Mouse (Mus musculus): ENCODE data around the gene Akap8.

GRCm38 (mm10) chr17:32327501-32327900 lies 6.5 kb upstream of the Akap8 start:
- TF ChIP-seq CTCF (IDR thresholded peaks at IDR 0.05 in 2 of 3, conservative IDR thresholded peaks at IDR 0.05 in 1 of 3; ENCODE audit: control insufficient read depth in 1 of 3, insufficient read depth in 1 of 3, low read depth in 2 of 3, low read length in 3 of 3, poor library complexity in 1 of 3, severe bottlenecking in 1 of 3) (no peak), MAX (IDR thresholded peaks at IDR 0.05; ENCODE audit: low read length) (no peak), RAD21 (IDR thresholded peaks at IDR 0.05; ENCODE audit: low read depth, low read length) (no peak), USF2 (IDR thresholded peaks at IDR 0.05; ENCODE audit: borderline replicate concordance in 1 of 2, insufficient read depth in 1 of 2, low read depth in 1 of 2, low read length in 2 of 2) (no peak), POLR2A (IDR thresholded peaks at IDR 0.05; ENCODE audit: control insufficient read depth in 1 of 2, insufficient read depth in 1 of 2, low read depth in 1 of 2, low read length in 2 of 2, poor library complexity in 1 of 2) (no peak)
